Mouse (Mus musculus): ENCODE measurements at regions not wholly inside any gene's neighbourhood (a gene's known extent, or its start where the extent isn't known, plus 50 kb on each side); places are given as distances from the start of the nearest gene placed in this dataset.

GRCm38 (mm10) chr14:66479181-66479580 is 470.2 kb upstream of the Gulo start:
- no peak for DNase-seq

- no peak for DNase-seq
Measured at GRCm38 (mm10) chr14:66478562-66478961, 469.6 kb upstream of the Gulo start.

- DNase-seq = no peak
Measured at GRCm38 (mm10) chr14:66475026-66475425, 466.0 kb upstream of the Gulo start.

DNA sequence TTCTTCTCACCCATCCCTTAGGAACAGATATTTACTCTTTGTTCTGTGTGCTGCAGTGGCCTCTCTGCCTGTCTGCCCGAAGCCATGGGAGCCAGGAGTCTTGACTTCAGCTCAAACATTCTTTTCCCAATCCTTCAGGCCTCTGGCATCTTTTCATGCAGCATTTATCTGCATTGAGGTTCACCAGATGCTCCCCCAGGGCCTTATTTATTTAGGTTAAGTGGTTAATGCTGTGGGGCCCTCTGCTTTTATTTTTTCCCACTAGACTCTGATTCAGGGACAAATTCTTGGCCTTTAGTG is 464.2 kb upstream of the Gulo start:
- DNase-seq = no peak

DNA sequence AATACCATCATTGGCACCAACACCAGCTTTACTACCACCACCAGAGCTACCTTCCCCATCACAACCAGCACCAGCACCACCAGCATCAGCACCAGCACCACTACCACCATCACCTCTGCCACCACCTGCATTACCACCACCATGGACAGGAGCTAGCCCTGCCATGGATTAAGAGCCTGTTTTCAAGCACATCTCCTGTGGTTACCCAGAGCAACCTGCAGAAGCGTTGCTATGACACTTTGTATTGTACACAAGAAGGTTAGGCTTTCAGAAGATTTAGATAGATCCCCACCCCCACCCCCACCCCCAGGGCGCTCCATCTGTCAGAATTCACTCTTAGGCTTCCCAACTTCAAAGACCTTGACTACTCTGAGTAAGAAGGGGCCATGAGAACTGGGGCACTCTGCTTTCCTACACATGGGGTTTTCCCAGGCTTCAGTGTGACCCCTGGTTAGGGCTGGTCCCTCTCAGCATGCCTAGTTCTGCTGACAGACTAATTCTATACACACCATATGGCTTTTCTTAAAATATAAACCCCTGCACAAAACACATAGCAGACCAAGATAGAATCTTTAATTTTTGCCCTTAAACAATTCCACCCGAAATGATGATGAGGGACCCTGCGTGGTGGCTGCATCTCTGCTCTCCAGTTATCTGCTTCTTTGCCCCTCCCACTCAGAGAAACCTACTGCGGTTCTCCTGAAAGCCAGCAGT is 463.7 kb upstream of the Gulo start:
- no peak for DNase-seq

DNA sequence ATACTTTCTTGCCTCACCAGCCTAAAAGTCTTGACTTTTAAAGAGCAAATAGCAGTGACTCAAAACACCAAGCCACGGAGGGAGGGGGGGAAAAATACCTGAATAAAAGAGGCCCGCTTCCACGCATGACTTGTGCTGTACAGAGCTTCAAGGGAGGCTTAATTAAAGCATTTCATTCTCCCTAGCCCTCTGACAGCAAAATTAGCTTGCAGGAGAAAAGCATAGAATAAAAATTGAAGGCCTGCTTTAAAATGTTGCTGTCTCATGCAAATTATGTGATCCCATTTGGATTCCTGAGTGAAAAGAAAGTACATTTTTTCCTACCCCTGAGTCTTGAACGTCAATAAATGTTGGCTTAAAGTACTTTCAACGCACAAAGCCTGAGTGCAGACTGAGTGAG is 453.1 kb upstream of the Gulo start:
- DNase-seq = no peak

GRCm38 (mm10) chr14:66460795-66461194 is 451.8 kb upstream of the Gulo start:
- no peak for DNase-seq

DNA sequence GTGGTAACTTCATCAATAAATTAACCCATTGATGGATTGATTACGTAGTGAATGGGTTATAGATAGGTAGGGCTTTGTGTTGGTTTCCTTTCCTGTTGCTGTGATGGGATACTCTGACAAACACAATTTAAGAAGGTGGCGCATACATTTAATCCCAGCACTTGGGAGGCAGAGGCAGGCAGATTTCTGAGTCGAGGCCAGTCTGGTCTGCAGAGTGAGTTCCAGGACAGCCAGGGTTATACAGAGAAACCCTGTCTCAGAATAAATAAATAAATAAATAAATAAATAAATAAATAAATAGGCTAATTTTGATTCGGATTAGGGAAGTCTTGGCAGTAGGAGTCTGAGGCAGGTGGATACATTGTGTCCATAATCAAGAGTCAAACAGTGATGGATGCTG is 449.7 kb upstream of the Gulo start:
- no peak for DNase-seq

- no peak for DNase-seq
Measured at GRCm38 (mm10) chr14:66457300-66457699, 448.3 kb upstream of the Gulo start.

- no peak for DNase-seq
Measured at GRCm38 (mm10) chr14:66452828-66453227, 443.8 kb upstream of the Gulo start.

DNA sequence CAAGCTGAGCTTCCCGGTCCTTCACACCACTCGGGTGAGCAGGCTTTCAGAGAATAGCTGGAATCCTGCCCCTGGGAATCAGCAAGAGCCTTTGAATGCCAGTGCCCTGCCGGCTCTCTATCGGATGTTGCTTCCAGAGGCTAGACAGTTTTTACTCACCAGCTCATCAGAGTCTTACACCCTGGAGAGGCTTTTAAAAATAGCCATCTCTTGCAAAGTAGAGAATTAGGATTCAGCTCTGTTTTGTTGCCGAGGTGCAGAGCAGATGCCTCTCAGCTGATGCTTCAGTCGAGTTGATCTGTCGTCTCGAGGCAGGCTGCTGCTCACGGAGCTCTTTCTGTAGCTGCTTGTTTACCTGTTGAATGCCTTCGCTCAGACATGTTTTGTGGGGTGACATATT is 441.3 kb upstream of the Gulo start:
- no peak for DNase-seq

GRCm38 (mm10) chr14:66442576-66442975 is 433.6 kb upstream of the Gulo start:
- DNase-seq = no peak

DNA sequence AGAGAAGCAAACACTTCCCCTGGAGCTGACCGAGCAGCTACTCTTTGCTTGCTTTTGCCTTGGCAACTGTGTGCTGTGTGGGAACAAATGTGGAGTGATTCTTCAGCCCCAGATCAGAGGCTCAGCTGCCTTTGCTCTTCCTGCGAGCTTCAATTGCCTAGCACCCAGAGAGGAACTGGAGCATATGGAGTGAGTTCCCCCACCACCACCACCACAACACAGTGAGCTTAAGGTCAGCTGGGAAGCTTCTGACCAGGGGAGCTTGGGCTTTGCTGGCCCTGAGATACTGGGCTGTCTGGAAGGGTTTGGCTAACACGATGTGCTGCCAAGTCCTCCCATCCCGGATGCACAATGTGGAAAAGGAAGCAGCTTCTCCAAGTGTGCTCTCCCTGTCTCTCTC is 432.8 kb upstream of the Gulo start:
- peak; percentile 27 for DNase-seq

GRCm38 (mm10) chr14:66438572-66438971 is 429.6 kb upstream of the Gulo start:
- DNase-seq = no peak

- DNase-seq = no peak
Measured at GRCm38 (mm10) chr14:66438001-66438400, 429.0 kb upstream of the Gulo start.

GRCm38 (mm10) chr14:66431630-66432029 is 422.6 kb upstream of the Gulo start:
- no peak for DNase-seq

DNA sequence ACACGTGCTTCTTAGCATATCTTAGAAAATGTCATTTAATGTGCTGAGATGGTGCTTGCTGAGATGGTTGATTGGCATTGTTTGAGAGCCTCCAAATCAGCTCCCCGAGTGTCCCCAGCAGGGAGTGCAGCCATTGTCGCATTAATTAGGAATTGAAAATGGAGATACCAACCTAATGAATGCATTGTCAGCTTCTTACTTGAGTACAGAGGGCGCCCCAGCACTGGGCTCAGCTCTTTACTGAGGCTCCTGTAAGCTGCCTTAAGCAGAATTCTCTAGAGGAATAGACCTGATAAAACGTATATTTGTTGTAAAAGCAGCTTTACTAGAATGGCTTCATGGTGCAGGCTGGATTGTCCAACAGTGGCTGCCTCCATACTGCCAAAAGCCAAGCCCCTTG is 415.1 kb upstream of the Gulo start:
- peak; percentile 22 for DNase-seq

All from right cerebral cortex, adult 18-20 months (tissue).